Mouse (Mus musculus): ENCODE data around the gene Olfr94. TPM values are rescaled to one million over a fixed set of nuclear protein-coding genes. Genes with fewer than 3 reads are reported as not detected.

Gene Olfr94
- polyA plus RNA-seq (2014; fragmentation: Illumina TruSeq; extraction: RNeasy Lipid Tissue Mini Kit (QIAGEN cat#74804); ENCODE audit: low replicate concordance): not detected

DNA sequence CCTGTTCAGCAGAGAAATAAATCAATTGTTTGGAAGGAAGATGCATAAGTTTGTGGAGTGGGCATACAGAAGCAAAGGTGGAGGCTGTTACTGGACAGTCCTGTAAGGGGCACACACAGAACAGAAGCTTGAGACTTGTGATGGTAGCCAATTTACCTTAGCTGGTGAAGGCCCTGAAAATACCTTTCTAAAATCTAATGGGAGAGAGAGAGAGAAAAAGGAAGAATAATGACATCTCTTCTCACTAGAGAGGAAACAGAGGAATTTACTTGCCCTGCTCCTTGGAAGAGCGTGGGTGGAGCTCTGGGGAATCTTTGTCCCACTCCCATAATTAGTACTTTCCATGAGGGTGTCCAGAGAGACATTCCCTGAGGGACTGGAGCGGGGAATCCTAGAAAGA, at the start of gene Olfr94:
Gene Olfr94 (minus strand): TSS at position 101 of the 400 bp plus-strand sequence.

DNA sequence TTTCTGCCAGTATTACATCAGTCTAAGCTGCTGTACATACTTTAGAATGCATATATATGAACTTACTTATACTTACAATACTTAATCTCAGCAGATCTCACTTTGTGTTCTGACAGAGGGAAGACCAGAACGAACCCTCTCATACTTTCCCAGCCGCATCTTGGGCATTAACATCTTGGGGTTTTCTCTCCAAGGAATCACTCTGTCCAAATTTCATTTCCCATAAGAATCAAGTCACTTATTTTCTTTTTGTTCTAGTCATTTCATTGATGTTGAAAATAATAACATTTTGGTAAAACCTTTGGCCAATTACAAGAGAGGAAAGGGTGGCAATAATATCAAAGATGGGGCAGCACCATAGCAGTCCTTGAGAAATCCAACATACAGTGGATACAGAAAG, 36.4 kb upstream of the Olfr94 start, which contains the start of gene Olfr97:
Gene Olfr97 (minus strand): TSS at position 101 of the 400 bp plus-strand sequence.

DNA sequence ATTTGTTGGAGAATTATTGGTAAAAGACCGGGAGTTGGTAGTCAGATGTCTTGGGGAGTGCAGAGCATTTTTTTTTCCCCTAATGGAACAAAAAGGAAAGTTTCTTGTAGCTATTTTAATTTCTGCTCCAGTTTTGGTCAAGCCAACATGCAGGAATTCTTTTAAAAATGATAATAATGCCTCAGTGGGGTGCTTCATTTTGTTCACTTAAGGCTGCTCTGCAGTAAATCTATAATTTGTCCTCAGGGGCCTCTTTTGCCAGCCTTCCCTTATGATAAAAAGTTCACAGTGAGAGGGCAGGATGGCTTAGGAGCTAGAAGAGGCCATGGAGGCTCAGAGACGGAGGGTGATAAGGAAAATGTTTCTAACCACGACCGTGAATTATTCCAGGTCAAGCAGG, 19.1 kb upstream of the Olfr94 start, which contains the start of gene Olfr96:
Gene Olfr96 (plus strand): TSS at position 301 of the 400 bp plus-strand sequence.

DNA sequence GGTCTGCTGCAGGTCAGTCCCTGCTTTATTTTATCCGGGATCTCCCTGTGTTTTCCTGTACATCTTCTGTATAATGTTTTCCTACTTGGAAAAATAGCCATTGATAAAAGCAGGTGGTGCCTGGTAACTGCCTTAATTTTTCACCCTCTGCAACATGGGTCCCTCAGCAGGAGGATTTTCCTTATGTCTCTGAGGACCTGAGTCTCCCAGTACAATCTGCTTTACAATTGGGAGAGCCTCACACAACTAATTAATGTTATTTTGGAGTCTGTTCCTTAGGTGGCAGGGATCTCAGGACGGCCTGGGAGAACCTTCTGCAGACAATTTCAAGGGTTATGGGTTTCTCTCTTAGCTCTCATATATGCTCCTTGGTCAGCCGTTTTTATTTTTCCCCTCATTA, 12.2 kb upstream of the Olfr94 start, which contains the start of gene Olfr95:
Gene Olfr95 (minus strand): TSS at position 101 of the 400 bp plus-strand sequence.

DNA sequence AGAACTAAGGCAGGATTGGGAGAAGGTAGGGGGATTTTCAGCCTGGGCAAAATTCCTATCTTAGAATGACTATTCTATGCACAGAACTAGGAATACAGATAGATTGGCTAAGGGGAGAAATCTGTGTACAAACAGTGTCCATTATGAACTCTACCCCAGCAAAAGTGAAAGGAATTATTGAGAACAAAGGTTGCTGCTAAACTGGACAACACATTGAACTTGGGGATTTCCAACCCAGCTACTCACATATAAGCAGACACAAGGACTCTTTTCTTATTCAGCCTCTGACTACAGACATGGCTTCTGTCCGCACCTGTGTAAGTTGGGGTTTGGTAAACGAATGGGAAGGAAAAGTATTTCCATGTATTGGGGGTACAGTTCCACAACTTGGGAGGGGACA, 7.1 kb downstream of the Olfr94 start, which contains the start of gene Ubd:
Gene Ubd (plus strand): TSS at position 237 of the 400 bp plus-strand sequence.

DNA sequence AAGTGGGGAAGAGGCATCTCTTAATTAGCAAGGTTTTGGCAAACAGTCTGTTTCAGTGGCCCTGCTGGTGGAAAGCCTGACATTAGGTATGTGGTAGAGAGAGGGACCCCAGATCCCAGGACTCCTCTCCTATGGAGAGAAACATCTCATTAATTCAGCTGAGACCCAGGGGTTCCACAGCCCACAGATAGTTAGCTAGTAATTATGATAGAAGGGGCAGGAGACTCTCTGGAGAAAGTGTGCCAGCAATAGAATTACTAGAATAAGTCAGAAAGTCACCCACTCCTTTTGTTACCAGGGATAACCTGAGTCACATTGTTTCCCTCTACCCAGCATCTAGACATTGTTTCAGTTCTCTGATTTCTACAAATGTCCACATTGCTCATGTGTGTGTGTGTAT, 39.4 kb downstream of the Olfr94 start, which contains the start of gene Olfr93:
Gene Olfr93 (minus strand): TSS at position 101 of the 400 bp plus-strand sequence.

Other genes starting within 250 kb of the Olfr94 start
- gene Ppp1r11, start 249.3 kb downstream of the Olfr94 start, polyA plus RNA-seq (2014; fragmentation: Illumina TruSeq; extraction: RNeasy Lipid Tissue Mini Kit (QIAGEN cat#74804); ENCODE audit: low replicate concordance): 5.3 TPM
- gene Znrd1, start 242.4 kb downstream of the Olfr94 start, polyA plus RNA-seq (2014; fragmentation: Illumina TruSeq; extraction: RNeasy Lipid Tissue Mini Kit (QIAGEN cat#74804); ENCODE audit: low replicate concordance): 18.8 TPM
- 17.6 TPM for gene Znrd1as, start 242.4 kb downstream of the Olfr94 start, polyA plus RNA-seq (2014; fragmentation: Illumina TruSeq; extraction: RNeasy Lipid Tissue Mini Kit (QIAGEN cat#74804); ENCODE audit: low replicate concordance)
- gene 2410137M14Rik, start 219.8 kb downstream of the Olfr94 start, polyA plus RNA-seq (2014; fragmentation: Illumina TruSeq; extraction: RNeasy Lipid Tissue Mini Kit (QIAGEN cat#74804); ENCODE audit: low replicate concordance): not detected
- not detected for gene H2-M5, start 211.5 kb downstream of the Olfr94 start, polyA plus RNA-seq (2014; fragmentation: Illumina TruSeq; extraction: RNeasy Lipid Tissue Mini Kit (QIAGEN cat#74804); ENCODE audit: low replicate concordance)
- 3.6 TPM for gene Zfp57, start 199.8 kb downstream of the Olfr94 start, polyA plus RNA-seq (2014; fragmentation: Illumina TruSeq; extraction: RNeasy Lipid Tissue Mini Kit (QIAGEN cat#74804); ENCODE audit: low replicate concordance)
- not detected for gene Mog, start 177.6 kb downstream of the Olfr94 start, polyA plus RNA-seq (2014; fragmentation: Illumina TruSeq; extraction: RNeasy Lipid Tissue Mini Kit (QIAGEN cat#74804); ENCODE audit: low replicate concordance)
- 14.3 TPM for gene Gabbr1, start 155.0 kb downstream of the Olfr94 start, polyA plus RNA-seq (2014; fragmentation: Illumina TruSeq; extraction: RNeasy Lipid Tissue Mini Kit (QIAGEN cat#74804); ENCODE audit: low replicate concordance)
- gene Olfr90, start 112.5 kb downstream of the Olfr94 start, polyA plus RNA-seq (2014; fragmentation: Illumina TruSeq; extraction: RNeasy Lipid Tissue Mini Kit (QIAGEN cat#74804); ENCODE audit: low replicate concordance): not detected
- not detected for gene Olfr91, start 102.7 kb downstream of the Olfr94 start, polyA plus RNA-seq (2014; fragmentation: Illumina TruSeq; extraction: RNeasy Lipid Tissue Mini Kit (QIAGEN cat#74804); ENCODE audit: low replicate concordance)
- gene Olfr92, start 80.9 kb downstream of the Olfr94 start, polyA plus RNA-seq (2014; fragmentation: Illumina TruSeq; extraction: RNeasy Lipid Tissue Mini Kit (QIAGEN cat#74804); ENCODE audit: low replicate concordance): not detected
- gene Olfr93, start 39.5 kb downstream of the Olfr94 start, polyA plus RNA-seq (2014; fragmentation: Illumina TruSeq; extraction: RNeasy Lipid Tissue Mini Kit (QIAGEN cat#74804); ENCODE audit: low replicate concordance): not detected
- gene Ubd, start 7.1 kb downstream of the Olfr94 start, polyA plus RNA-seq (2014; fragmentation: Illumina TruSeq; extraction: RNeasy Lipid Tissue Mini Kit (QIAGEN cat#74804); ENCODE audit: low replicate concordance): 7.5 TPM
- not detected for gene Olfr95, start 12.1 kb upstream of the Olfr94 start, polyA plus RNA-seq (2014; fragmentation: Illumina TruSeq; extraction: RNeasy Lipid Tissue Mini Kit (QIAGEN cat#74804); ENCODE audit: low replicate concordance)
- gene Olfr96, start 19.2 kb upstream of the Olfr94 start, polyA plus RNA-seq (2014; fragmentation: Illumina TruSeq; extraction: RNeasy Lipid Tissue Mini Kit (QIAGEN cat#74804); ENCODE audit: low replicate concordance): not detected
- not detected for gene Olfr97, start 36.3 kb upstream of the Olfr94 start, polyA plus RNA-seq (2014; fragmentation: Illumina TruSeq; extraction: RNeasy Lipid Tissue Mini Kit (QIAGEN cat#74804); ENCODE audit: low replicate concordance)
- gene Olfr98, start 62.8 kb upstream of the Olfr94 start, polyA plus RNA-seq (2014; fragmentation: Illumina TruSeq; extraction: RNeasy Lipid Tissue Mini Kit (QIAGEN cat#74804); ENCODE audit: low replicate concordance): not detected
- 1.0 TPM for gene H2-M3, start 69.2 kb upstream of the Olfr94 start, polyA plus RNA-seq (2014; fragmentation: Illumina TruSeq; extraction: RNeasy Lipid Tissue Mini Kit (QIAGEN cat#74804); ENCODE audit: low replicate concordance)
- not detected for gene Olfr99, start 82.5 kb upstream of the Olfr94 start, polyA plus RNA-seq (2014; fragmentation: Illumina TruSeq; extraction: RNeasy Lipid Tissue Mini Kit (QIAGEN cat#74804); ENCODE audit: low replicate concordance)
- gene Olfr101, start 103.3 kb upstream of the Olfr94 start, polyA plus RNA-seq (2014; fragmentation: Illumina TruSeq; extraction: RNeasy Lipid Tissue Mini Kit (QIAGEN cat#74804); ENCODE audit: low replicate concordance): not detected
- gene Olfr102, start 116.1 kb upstream of the Olfr94 start, polyA plus RNA-seq (2014; fragmentation: Illumina TruSeq; extraction: RNeasy Lipid Tissue Mini Kit (QIAGEN cat#74804); ENCODE audit: low replicate concordance): not detected
- not detected for gene Olfr103, start 138.7 kb upstream of the Olfr94 start, polyA plus RNA-seq (2014; fragmentation: Illumina TruSeq; extraction: RNeasy Lipid Tissue Mini Kit (QIAGEN cat#74804); ENCODE audit: low replicate concordance)
- not detected for gene Olfr104-ps, start 158.6 kb upstream of the Olfr94 start, polyA plus RNA-seq (2014; fragmentation: Illumina TruSeq; extraction: RNeasy Lipid Tissue Mini Kit (QIAGEN cat#74804); ENCODE audit: low replicate concordance)
- gene Olfr105-ps, start 178.0 kb upstream of the Olfr94 start, polyA plus RNA-seq (2014; fragmentation: Illumina TruSeq; extraction: RNeasy Lipid Tissue Mini Kit (QIAGEN cat#74804); ENCODE audit: low replicate concordance): not detected
- gene Olfr106-ps, start 189.4 kb upstream of the Olfr94 start, polyA plus RNA-seq (2014; fragmentation: Illumina TruSeq; extraction: RNeasy Lipid Tissue Mini Kit (QIAGEN cat#74804); ENCODE audit: low replicate concordance): not detected
- not detected for gene Olfr107, start 198.2 kb upstream of the Olfr94 start, polyA plus RNA-seq (2014; fragmentation: Illumina TruSeq; extraction: RNeasy Lipid Tissue Mini Kit (QIAGEN cat#74804); ENCODE audit: low replicate concordance)
- gene Olfr108, start 244.5 kb upstream of the Olfr94 start, polyA plus RNA-seq (2014; fragmentation: Illumina TruSeq; extraction: RNeasy Lipid Tissue Mini Kit (QIAGEN cat#74804); ENCODE audit: low replicate concordance): not detected

Data from small intestine, adult 10 weeks (tissue).